Mouse (Mus musculus) liver, adult 2 months (tissue): Measurements from ENCODE around the gene Clcn6. TPM values are rescaled to one million over a fixed set of nuclear protein-coding genes. Genes with fewer than 3 reads are reported as not detected.
"Not testable (repeated sequence)": the region's sequence is repeated elsewhere in the genome, so short reads cannot be mapped to it uniquely, and the experiment has no call there.

Experiments used
- DNase-seq: peaks from one replicate; pipeline ENCODE4 v3.0.0-alpha.2; 2011; ENCODE audit warnings: low read depth, low spot score; ENCODE audit errors: extremely low read depth
- H3K27ac ChIP-seq: fragments of 200-500 bp; replicated peaks from 2 replicates; pipeline ENCODE4 v1.5.1; 2012; ENCODE audit warnings: low read depth, mild to moderate bottlenecking, control low read depth, inconsistent platforms, low read length; ENCODE audit not compliant: insufficient read depth
- H3K27me3 ChIP-seq: fragments of 200-500 bp; 2 replicates; pipeline ENCODE4 v1.6.1; 2012; ENCODE audit warnings: mild to moderate bottlenecking, moderate library complexity, low read length, inconsistent platforms; ENCODE audit not compliant: control insufficient read depth, insufficient read depth
- H3K36me3 ChIP-seq: fragments of 200-500 bp; 2 replicates; pipeline ENCODE4 v1.6.1; 2012; ENCODE audit warnings: low read length, inconsistent platforms; ENCODE audit not compliant: control insufficient read depth, insufficient read depth
- H3K4me1 ChIP-seq: fragments of 200-500 bp; 2 replicates; pipeline ENCODE4 v1.6.1; 2011; ENCODE audit warnings: low read length; ENCODE audit not compliant: control insufficient read depth, insufficient read depth
- H3K4me3 ChIP-seq: fragments of 200-500 bp; 2 replicates; pipeline ENCODE4 v1.5.1; 2011; ENCODE audit warnings: low read depth, mild to moderate bottlenecking, control low read depth, low read length, moderate library complexity; ENCODE audit not compliant: insufficient read depth
- H3K79me2 ChIP-seq: fragments of 200-500 bp; 2 replicates; pipeline ENCODE4 v1.6.1; 2012; ENCODE audit warnings: inconsistent platforms, mild to moderate bottlenecking, low read length, moderate library complexity; ENCODE audit not compliant: control insufficient read depth, insufficient read depth
- H3K9ac ChIP-seq: fragments of 200-500 bp; 2 replicates; pipeline ENCODE4 v1.6.1; 2012; ENCODE audit warnings: low read depth, mild to moderate bottlenecking, control low read depth, inconsistent platforms, low read length
- CTCF ChIP-seq: fragments of 200-500 bp; IDR thresholded peaks from 2 replicates; pipeline ENCODE4 v1.5.1; 2011; ENCODE audit warnings: low read depth, low read length, control low read depth
- POLR2A ChIP-seq: fragments of 200-500 bp; IDR thresholded peaks from 2 replicates; pipeline ENCODE4 v1.6.1; 2011; ENCODE audit warnings: low read length, control low read depth; ENCODE audit not compliant: insufficient read depth; ENCODE audit errors: extremely low read depth
- WGBS: fragments of 180-500 bp; shearing (Covaris S2); methylation state at CpG from one replicate; pipeline ENCODE4 v1.1.7; 2018; 5-methylcytosine and 5-hydroxymethylcytosine counted together
- polyA plus RNA-seq: library from polyadenylated mRNA; depleted of rRNA; stranded (reverse); fragments of >200 nt; gene quantifications from 2 replicates; pipeline ENCODE4 v1.2.3, GENCODE M21; 2012
- total RNA-seq: library from RNA; depleted of rRNA; stranded (reverse); fragments of >200 nt; gene quantifications from 2 replicates; pipeline ENCODE4 v1.2.3, GENCODE M21; 2014

Clcn6 gene
- total and polyA plus RNA-seq, 2 experiments = 1.8 to 5.3 TPM

DNA sequence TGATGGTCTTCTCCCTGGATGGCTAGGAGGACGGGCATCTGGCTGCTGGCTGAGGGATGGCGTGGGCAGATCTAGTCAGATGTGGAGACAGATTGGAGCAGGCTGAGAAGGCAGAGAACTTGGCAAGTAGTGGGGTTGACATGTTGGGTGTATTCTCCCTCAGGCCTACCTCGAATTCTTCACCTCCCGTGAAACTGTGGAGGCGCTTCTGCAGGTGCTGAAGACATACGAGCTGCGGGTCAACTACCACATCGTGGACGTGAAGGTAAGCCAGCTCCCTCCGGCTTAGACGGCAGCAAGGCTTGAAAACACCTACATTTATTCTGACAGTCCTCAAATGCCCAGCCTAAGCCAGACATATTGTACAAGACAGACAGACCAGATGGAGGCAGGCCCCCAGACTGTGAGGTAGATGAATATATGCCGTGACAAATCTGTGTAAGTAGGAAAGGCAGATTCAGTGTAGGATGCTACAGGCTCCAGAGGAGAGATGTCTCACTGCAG, 14.8 kb upstream of the Clcn6 start:
- DNase-seq = no peak
- Histone ChIP-seq H3K9ac (no peak overlapping the region), H3K4me3 (no peak overlapping the region), H3K36me3 (peaks cover 17% of the 10 kb centered on the region; the same call in 1 of the 2 replicates), H3K27ac (no peak overlapping the region), H3K4me1 (peaks cover 13% of the 10 kb centered on the region), H3K79me2 (no peaks in the 10 kb centered on the region), H3K27me3 (no peaks in the 10 kb centered on the region)
- WGBS = 94% methylated on average over 12 of the region's 12 CpGs
- TF ChIP-seq POLR2A (no peak), CTCF (no peak)

- no peaks in the 10 kb centered on the region for H3K27me3 ChIP-seq
- no peak overlapping the region for H3K9ac ChIP-seq
- no peak overlapping the region for H3K4me3 ChIP-seq
- DNase-seq = peak; percentile 64
- peaks cover 20% of the 10 kb centered on the region; the same call in 1 of the 2 replicates for H3K36me3 ChIP-seq
- H3K27ac ChIP-seq = no peak overlapping the region
- WGBS = 92% methylated on average over 2 of the region's 2 CpGs
- H3K79me2 ChIP-seq = no peaks in the 10 kb centered on the region
- H3K4me1 ChIP-seq = peaks cover 13% of the 10 kb centered on the region
- TF ChIP-seq CTCF = no peak
- TF ChIP-seq POLR2A = no peak
Observed at GRCm38 (mm10) chr4:148052976-148053375, 14.4 kb upstream of the Clcn6 start.

- Histone ChIP-seq H3K27ac (no peak overlapping the region), H3K27me3 (no peaks in the 10 kb centered on the region), H3K36me3 (peaks cover 23% of the 10 kb centered on the region; the same call in 1 of the 2 replicates), H3K4me3 (no peak overlapping the region), H3K9ac (no peak overlapping the region), H3K79me2 (no peaks in the 10 kb centered on the region), H3K4me1 (peaks cover 9% of the 10 kb centered on the region)
- 93% methylated on average over 11 of the region's 11 CpGs for WGBS
- DNase-seq = no peak
- TF ChIP-seq CTCF (no peak), POLR2A (no peak)
Observed at GRCm38 (mm10) chr4:148051886-148052285, 13.3 kb upstream of the Clcn6 start.

DNA sequence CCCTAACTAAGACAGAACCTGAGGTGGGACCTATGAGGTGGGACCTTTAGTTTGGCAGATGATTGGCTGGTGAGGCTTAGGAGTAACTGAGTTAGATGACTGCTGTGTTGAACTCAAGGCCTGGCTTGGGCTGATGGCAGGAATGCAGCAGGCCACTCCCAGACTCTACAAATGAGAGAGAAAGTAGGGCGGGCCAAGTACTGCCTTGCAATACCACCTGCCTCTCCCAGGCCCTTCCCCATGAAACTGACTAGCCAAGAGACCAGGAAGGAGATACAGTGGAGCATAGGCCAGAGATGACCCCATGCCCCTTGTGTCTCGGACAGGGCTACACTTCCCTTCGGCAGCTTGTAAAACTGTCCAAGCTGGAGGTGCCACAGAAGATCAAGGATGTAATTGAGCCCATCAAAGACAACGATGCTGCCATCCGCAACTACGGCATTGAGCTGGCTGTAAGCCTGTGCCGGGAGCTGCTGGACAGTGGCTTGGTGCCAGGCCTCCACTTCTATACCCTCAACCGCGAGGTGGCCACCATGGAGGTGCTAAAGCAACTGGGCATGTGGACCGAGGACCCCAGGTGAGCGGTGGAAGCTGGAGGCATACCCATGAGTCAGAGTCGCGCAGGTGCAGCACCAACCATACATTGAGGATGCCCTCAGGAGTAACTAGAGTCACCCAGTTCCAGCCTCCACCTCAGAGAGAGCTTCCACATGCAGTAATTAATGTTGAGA, 12.6 kb upstream of the Clcn6 start:
- peaks cover 23% of the 10 kb centered on the region; the same call in 1 of the 2 replicates for H3K36me3 ChIP-seq

GRCm38 (mm10) chr4:148050396-148050914, 11.8 kb upstream of the Clcn6 start:
- H3K4me3 ChIP-seq, H3K4me1 ChIP-seq, H3K27ac ChIP-seq, H3K9ac ChIP-seq, DNase-seq, H3K27me3 ChIP-seq, H3K79me2 ChIP-seq: not testable (repeated sequence)
- WGBS = 87% methylated on average over 3 of the region's 3 CpGs
- peaks cover 23% of the 10 kb centered on the region; the same call in 1 of the 2 replicates for H3K36me3 ChIP-seq

More for the DNA sequence above, 12.6 kb upstream of the Clcn6 start:
- Histone ChIP-seq H3K27ac (no peak overlapping the region), H3K9ac (no peak overlapping the region), H3K79me2 (no peaks in the 10 kb centered on the region), H3K4me1 (peaks cover 7% of the 10 kb centered on the region), H3K27me3 (no peaks in the 10 kb centered on the region), H3K4me3 (no peak overlapping the region)
- 96% methylated on average over 13 of the region's 13 CpGs for WGBS
- no peak for DNase-seq
- no peak for TF ChIP-seq POLR2A
- no peak for TF ChIP-seq CTCF

DNA sequence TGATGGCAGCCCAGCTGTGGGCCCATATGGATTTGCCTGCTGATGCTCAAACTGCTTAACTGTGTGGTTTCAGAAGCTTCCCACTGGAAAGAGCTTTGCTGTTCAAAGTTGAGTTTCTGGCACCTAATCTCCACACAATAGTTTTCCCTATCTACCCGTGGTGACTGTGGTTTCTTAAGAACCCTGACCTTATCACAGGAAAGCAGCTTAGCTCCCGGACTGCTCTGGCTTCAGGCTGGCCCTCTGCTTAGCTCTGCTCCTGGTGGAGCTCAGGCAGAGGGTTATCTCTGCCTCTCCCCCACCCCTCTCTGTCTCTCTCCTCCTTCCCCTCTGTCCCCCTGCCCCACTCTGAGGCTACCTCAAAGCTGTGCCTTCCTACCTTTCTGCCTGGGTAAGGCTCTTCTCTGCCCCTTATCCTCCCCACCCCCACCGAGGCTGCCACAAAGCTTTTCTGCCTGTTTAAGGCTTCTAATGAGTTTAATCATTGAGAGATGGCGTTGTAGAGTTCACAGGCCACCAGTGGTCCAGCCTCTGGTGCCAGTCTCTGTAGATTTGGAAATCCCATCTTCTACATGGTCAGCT, 7.9 kb upstream of the Clcn6 start:
- no peak overlapping the region for H3K4me3 ChIP-seq
- no peak overlapping the region for H3K27ac ChIP-seq
- H3K4me1 ChIP-seq = peaks cover 5% of the 10 kb centered on the region
- H3K36me3 ChIP-seq = peaks cover 14% of the 10 kb centered on the region; the same call in 1 of the 2 replicates
- WGBS = 68% methylated on average over 4 of the region's 4 CpGs
- DNase-seq = no peak
- H3K79me2 ChIP-seq = no peaks in the 10 kb centered on the region
- H3K9ac ChIP-seq = no peak overlapping the region
- TF ChIP-seq CTCF (no peak), POLR2A (no peak)
- no peaks in the 10 kb centered on the region for H3K27me3 ChIP-seq
